Mouse (Mus musculus): ENCODE measurements around the gene Cts3. TPM values are rescaled to one million over a fixed set of nuclear protein-coding genes. Genes with fewer than 3 reads are reported as not detected.

Gene Cts3
- total RNA-seq (2023) = not detected in 4 replicates

GRCm38 (mm10) chr13:61570027-61570426 is at the start of gene Cts3:
Gene Cts3 (minus strand): TSS chr13:61570127.

GRCm38 (mm10) chr13:61568074-61568473 is 1.9 kb downstream of the Cts3 start, which contains the start of gene Gm49352:
Gene Gm49352 (minus strand): TSS chr13:61568174.

GRCm38 (mm10) chr13:61541631-61542030 is 28.3 kb downstream of the Cts3 start, which contains the start of gene Ctsm:
Gene Ctsm (minus strand): TSS chr13:61541839.

Other genes starting within 250 kb of the Cts3 start
- gene Cts7, start 211.9 kb downstream of the Cts3 start, total RNA-seq (2023) = not detected in 4 replicates
- not detected in 4 replicates for gene Ctsm, start 28.3 kb downstream of the Cts3 start, total RNA-seq (2023)
- not detected in 4 replicates for gene Gm49352, start 2.0 kb downstream of the Cts3 start, total RNA-seq (2023)